Mouse (Mus musculus) neural tube, embryonic 14.5 days (tissue): ENCODE measurements around the gene Spsb1. TPM values are rescaled to one million over a fixed set of nuclear protein-coding genes. Genes with fewer than 3 reads are reported as not detected.

Experiments
- ATAC-seq: fragments of 200-750 bp; cut with Nextera tagmentation; 2 replicates; pipeline ENCODE4 v1.8.0; 2017; ENCODE audit warnings: low read depth, mild to moderate bottlenecking, moderate TSS enrichment, moderate library complexity
- H3K27ac ChIP-seq: fragments of 300-500 bp; sonication (generic); 2 replicates; pipeline ENCODE4 v1.5.1; 2014; ENCODE audit warnings: low read depth, mild to moderate bottlenecking, control low read depth, low read length, moderate library complexity, mixed read lengths
- H3K27me3 ChIP-seq: fragments of 300-500 bp; sonication (generic); 2 replicates; pipeline ENCODE4 v1.6.1; 2014; ENCODE audit warnings: low read length; ENCODE audit not compliant: control insufficient read depth, insufficient read depth
- H3K36me3 ChIP-seq: fragments of 300-500 bp; sonication (generic); 2 replicates; pipeline ENCODE4 v1.6.1; 2014; ENCODE audit warnings: low read length, mixed read lengths; ENCODE audit not compliant: control insufficient read depth, insufficient read depth
- H3K4me1 ChIP-seq: fragments of 300-500 bp; sonication (generic); 2 replicates; pipeline ENCODE4 v1.6.1; 2014; ENCODE audit warnings: low read length; ENCODE audit not compliant: control insufficient read depth, insufficient read depth
- H3K4me2 ChIP-seq: fragments of 300-500 bp; sonication (generic); 2 replicates; pipeline ENCODE4 v1.6.1; 2014; ENCODE audit warnings: mild to moderate bottlenecking, low read depth, low read length, control low read depth
- H3K4me3 ChIP-seq: fragments of 300-500 bp; sonication (generic); 2 replicates; pipeline ENCODE4 v1.5.1; 2014; ENCODE audit warnings: low read depth, low read length, control low read depth, mixed read lengths
- H3K9ac ChIP-seq: fragments of 300-500 bp; sonication (generic); replicated peaks from 2 replicates; pipeline ENCODE4 v1.6.1; 2014; ENCODE audit warnings: low read depth, mild to moderate bottlenecking, control low read depth, low read length, mixed read lengths
- H3K9me3 ChIP-seq: fragments of 300-500 bp; sonication (generic); 2 replicates; pipeline ENCODE4 v1.6.1; 2016; ENCODE audit warnings: low read length; ENCODE audit not compliant: control insufficient read depth
- WGBS: fragments of 180-500 bp; shearing (Covaris S2); extraction: QIAGEN DNeasy Blood & Tissue Kit; methylation state at CpG from one replicate; pipeline ENCODE4 v1.1.7; 2014; 5-methylcytosine and 5-hydroxymethylcytosine counted together
- polyA plus RNA-seq: library from polyadenylated mRNA; unstranded; fragments of >200 nt; fragmentation: Nextera tagmentation; extraction: Ambion mirVana; gene quantifications from 2 replicates; pipeline ENCODE4 v1.2.1, GENCODE M21; 2014

Spsb1 gene
- polyA plus RNA-seq, 1 experiment from 2014 or later: 5.9 TPM

DNA sequence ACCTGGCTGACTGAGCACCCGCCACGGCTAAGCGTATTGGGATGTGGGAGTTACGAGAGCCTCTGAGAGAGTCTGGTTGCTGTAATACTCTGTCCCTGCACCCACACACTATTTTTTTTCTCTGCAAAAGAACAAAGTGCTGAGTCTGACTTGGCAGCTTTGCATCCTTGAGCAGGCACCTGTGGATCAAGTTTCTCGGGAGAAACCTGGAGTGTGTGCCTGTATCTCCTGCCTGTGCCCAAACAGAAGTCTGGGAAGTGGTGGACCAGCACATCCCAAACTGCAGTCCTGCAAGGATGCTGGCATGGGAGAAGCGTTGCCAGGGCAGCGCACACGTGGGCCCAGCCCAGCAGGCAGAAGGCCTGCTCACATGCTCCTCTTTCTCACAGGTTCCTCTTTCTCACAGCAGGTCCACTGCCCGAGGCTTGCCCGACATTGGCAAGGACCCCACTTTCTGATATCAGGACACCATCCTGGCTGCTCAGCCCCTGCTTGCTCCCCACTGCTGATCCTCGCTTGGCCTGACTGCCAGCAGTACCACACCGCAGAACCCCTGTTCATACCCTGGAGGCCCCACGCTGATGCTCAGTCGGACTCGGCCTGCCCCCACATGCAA lies 36.3 kb downstream of the Spsb1 start:
- 87% methylated on average over 15 of the region's 15 CpGs for WGBS
- Histone ChIP-seq H3K4me2 (no peak overlapping the region), H3K9me3 (no peaks in the 10 kb centered on the region), H3K27me3 (no peaks in the 10 kb centered on the region), H3K9ac (no peak overlapping the region), H3K4me1 (peaks cover 13% of the 10 kb centered on the region), H3K4me3 (no peak overlapping the region), H3K36me3 (no peaks in the 10 kb centered on the region), H3K27ac (no peak overlapping the region)
- no peak for ATAC-seq

DNA sequence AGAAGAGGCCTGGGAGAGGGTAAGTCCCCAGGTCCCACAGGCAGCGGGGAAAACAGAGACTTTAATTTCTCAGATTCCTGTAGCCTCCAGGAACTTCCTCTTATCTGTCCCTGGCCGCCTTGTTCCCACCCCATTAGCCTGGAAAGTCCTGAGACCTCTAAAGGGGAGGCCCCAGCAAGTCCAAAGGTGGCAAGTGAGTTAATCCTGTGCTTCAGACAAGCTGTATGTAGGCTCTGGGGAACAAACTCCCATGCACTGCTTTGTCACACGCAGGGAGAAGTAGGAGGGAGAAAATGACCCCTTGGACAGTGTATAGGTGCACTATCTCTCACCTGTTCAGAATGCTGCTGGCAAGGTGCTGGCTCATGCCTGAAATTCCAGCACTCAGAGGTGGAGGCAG lies 38.0 kb downstream of the Spsb1 start:
- no peak for ATAC-seq
- Histone ChIP-seq H3K4me3 (no peak overlapping the region), H3K36me3 (no peaks in the 10 kb centered on the region), H3K27ac (no peak overlapping the region), H3K9me3 (no peaks in the 10 kb centered on the region), H3K9ac (no peak overlapping the region), H3K27me3 (no peaks in the 10 kb centered on the region), H3K4me1 (peaks cover 7% of the 10 kb centered on the region), H3K4me2 (no peak overlapping the region)
- 77% methylated on average over 3 of the region's 3 CpGs for WGBS

DNA sequence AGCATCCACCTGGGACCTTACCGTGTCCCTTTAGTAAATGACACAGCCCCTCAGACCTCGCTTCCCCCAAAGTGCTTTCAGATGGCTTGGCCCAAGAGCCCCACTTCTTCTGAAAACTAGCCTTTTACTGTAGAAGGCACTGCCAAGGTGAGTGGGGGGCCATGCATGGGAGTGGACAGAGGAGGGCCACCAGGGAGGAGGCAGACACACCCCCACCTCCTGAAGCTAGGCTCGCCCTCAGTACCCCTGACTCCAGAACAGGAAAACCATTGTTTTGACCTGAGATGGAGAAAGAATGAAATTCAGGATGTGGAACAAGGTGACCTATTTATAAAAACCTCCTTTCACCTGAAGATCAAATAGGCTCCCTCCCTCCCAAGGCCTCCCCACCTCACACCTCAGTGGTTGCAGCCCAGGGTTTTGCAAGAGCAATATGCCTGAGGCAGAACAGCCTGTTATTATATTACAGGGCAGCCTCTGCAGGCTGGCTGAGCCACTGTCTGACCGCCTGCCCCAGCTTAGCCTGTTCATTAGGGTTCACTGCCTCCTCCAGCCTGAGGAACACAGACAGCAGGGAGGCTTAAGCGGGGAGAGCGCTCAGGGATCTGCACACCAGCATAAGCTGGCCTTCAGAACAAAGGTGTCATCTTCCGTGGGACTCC lies 41.0 kb downstream of the Spsb1 start:
- no peak for ATAC-seq
- Histone ChIP-seq H3K4me2 (no peak overlapping the region), H3K36me3 (no peaks in the 10 kb centered on the region), H3K27me3 (no peaks in the 10 kb centered on the region), H3K4me3 (no peak overlapping the region), H3K27ac (no peak overlapping the region), H3K4me1 (peaks cover 4% of the 10 kb centered on the region), H3K9ac (no peak overlapping the region), H3K9me3 (no peaks in the 10 kb centered on the region)
- 78% methylated on average over 7 of the region's 7 CpGs for WGBS

DNA sequence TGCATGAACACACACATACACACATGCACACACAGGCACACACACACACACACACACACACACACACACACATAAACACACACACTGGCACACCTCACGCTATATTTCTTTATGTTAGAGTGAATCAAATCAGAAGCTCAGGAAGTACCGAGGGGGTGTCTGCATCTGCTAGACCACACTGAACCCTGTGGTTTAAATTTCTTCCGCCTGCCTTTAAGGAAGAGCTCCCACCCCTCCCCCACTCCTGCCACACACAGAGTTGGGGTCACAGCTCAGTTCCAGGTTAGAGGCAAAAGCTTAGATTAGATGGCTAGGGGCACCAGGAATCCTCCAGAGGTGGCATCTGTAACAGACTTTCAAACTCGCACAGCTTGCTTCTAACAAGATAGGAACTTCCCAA lies 42.4 kb downstream of the Spsb1 start:
- no peaks in the 10 kb centered on the region for H3K27me3 ChIP-seq
- no peak overlapping the region for H3K9ac ChIP-seq
- WGBS: 50% methylated on average over 4 of the region's 4 CpGs
- H3K4me2 ChIP-seq: no peak overlapping the region
- no peak for ATAC-seq
- no peak overlapping the region for H3K4me3 ChIP-seq
- H3K27ac ChIP-seq: no peak overlapping the region
- H3K9me3 ChIP-seq: no peaks in the 10 kb centered on the region
- peaks cover 4% of the 10 kb centered on the region for H3K4me1 ChIP-seq
- no peaks in the 10 kb centered on the region for H3K36me3 ChIP-seq

- ATAC-seq: no peak
- Histone ChIP-seq H3K27me3 (no peaks in the 10 kb centered on the region), H3K4me2 (no peak overlapping the region), H3K4me3 (no peak overlapping the region), H3K4me1 (peaks cover 4% of the 10 kb centered on the region), H3K27ac (no peak overlapping the region), H3K36me3 (no peaks in the 10 kb centered on the region), H3K9ac (no peak overlapping the region), H3K9me3 (no peaks in the 10 kb centered on the region)
- WGBS: 78% methylated on average over 4 of the region's 4 CpGs
Observed at GRCm38 (mm10) chr4:149910558-149910957, 44.3 kb downstream of the Spsb1 start.

DNA sequence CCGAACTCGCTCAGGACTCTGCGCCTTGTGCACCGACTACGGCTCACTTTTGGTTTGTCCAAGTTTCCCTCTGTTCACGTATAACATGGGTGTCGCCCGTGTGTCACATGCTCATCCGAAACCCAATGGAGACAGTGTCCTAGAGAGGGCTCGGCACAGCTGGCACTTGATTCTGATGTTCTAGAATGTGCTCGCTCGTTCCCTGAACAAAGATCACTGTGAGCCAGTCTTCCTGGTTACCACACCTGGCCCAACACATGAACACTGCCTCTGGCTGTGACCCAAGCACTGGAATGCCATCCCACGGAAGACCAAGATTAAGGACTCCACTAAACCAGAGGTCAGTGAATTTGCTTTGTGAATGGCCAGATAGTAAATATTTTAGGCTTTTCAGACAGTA lies 45.3 kb downstream of the Spsb1 start:
- no peaks in the 10 kb centered on the region for H3K9me3 ChIP-seq
- 87% methylated on average over 13 of the region's 13 CpGs for WGBS
- H3K4me2 ChIP-seq: no peak overlapping the region
- H3K9ac ChIP-seq: no peak overlapping the region
- peaks cover 3% of the 10 kb centered on the region for H3K4me1 ChIP-seq
- H3K27me3 ChIP-seq: no peaks in the 10 kb centered on the region
- H3K27ac ChIP-seq: no peak overlapping the region
- ATAC-seq: no peak
- no peak overlapping the region for H3K4me3 ChIP-seq
- H3K36me3 ChIP-seq: no peaks in the 10 kb centered on the region

DNA sequence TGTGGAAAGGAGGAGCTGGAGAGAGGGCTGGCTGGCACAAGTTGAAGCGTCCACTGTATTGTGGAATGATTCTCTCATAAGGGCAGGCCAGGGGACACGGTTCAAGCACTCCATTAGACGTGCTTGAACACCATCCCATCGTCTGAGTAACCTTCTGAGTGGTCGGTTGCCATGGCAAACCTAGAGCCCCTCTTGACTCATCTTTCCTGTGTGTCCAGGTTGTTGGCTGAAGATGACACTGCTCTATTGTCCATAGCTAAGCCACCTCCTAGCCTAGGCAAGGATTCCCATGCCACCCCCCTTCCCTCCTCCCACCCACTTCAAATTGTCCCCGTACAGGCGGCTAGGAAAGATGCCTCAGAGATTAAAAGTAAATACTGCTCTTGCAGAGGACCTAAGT lies 45.9 kb downstream of the Spsb1 start:
- Histone ChIP-seq H3K27ac (no peak overlapping the region), H3K4me2 (no peak overlapping the region), H3K27me3 (no peaks in the 10 kb centered on the region), H3K9ac (no peak overlapping the region), H3K4me3 (no peak overlapping the region), H3K4me1 (no peaks in the 10 kb centered on the region; the same call in 1 of the 2 replicates), H3K9me3 (no peaks in the 10 kb centered on the region), H3K36me3 (no peaks in the 10 kb centered on the region)
- ATAC-seq: no peak
- WGBS: 74% methylated on average over 6 of the region's 7 CpGs

DNA sequence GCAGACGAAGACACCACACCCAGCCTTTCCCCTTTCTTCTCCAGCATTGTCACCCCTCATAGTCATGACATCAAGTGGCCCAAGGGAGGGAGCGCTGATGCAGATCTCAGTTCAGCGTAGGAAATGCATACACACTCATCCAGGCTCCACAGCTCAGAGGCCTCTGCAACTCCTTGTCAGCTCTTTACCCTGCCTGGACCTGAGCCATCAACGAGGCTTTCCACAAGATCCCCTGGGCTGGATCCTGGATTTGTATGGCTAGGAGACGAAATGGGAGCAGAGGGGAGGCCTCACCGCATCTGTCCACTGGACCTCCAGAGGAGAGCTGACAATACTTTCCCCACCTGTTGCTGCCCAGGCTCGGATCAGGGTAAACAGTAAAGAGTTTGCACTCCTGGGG lies 47.2 kb downstream of the Spsb1 start:
- Histone ChIP-seq H3K27me3 (no peaks in the 10 kb centered on the region), H3K36me3 (no peaks in the 10 kb centered on the region), H3K9ac (no peak overlapping the region), H3K27ac (no peak overlapping the region), H3K4me2 (no peak overlapping the region), H3K9me3 (no peaks in the 10 kb centered on the region), H3K4me3 (no peak overlapping the region), H3K4me1 (no peaks in the 10 kb centered on the region)
- WGBS: 50% methylated on average over 7 of the region's 7 CpGs
- ATAC-seq: no peak

- H3K27me3 ChIP-seq: no peaks in the 10 kb centered on the region
- H3K27ac ChIP-seq: no peak overlapping the region
- H3K4me1 ChIP-seq: no peaks in the 10 kb centered on the region
- no peaks in the 10 kb centered on the region for H3K36me3 ChIP-seq
- no peaks in the 10 kb centered on the region for H3K9me3 ChIP-seq
- no peak overlapping the region for H3K4me2 ChIP-seq
- WGBS: 17% methylated on average over 13 of the region's 13 CpGs
- H3K9ac ChIP-seq: no peak overlapping the region
- H3K4me3 ChIP-seq: no peak overlapping the region
- no peak for ATAC-seq
Observed at GRCm38 (mm10) chr4:149906921-149907320, 47.9 kb downstream of the Spsb1 start.
